Mouse (Mus musculus) forebrain, postnatal 0 days (tissue): ENCODE results near the gene Hs6st1. TPM values are rescaled to one million over a fixed set of nuclear protein-coding genes. Genes with fewer than 3 reads are reported as not detected.

Experiments
- ATAC-seq: fragments of 200-750 bp; cut with Nextera tagmentation; 2 replicates; pipeline ENCODE4 v1.8.0; 2017; ENCODE audit warnings: mild to moderate bottlenecking, moderate library complexity
- DNase-seq: peaks from one replicate; pipeline ENCODE4 v3.0.0-alpha.2; 2015
- H3K27ac ChIP-seq: fragments of 300-500 bp; sonication (generic); 2 replicates; pipeline ENCODE4 v1.5.1; 2014; ENCODE audit warnings: low read depth, mild to moderate bottlenecking, antibody characterized with exemption, low read length, moderate library complexity, mixed read lengths
- H3K27me3 ChIP-seq: fragments of 300-500 bp; sonication (generic); 2 replicates; pipeline ENCODE4 v1.6.1; 2014; ENCODE audit warnings: mild to moderate bottlenecking, low read length, mixed read lengths; ENCODE audit not compliant: insufficient read depth
- H3K36me3 ChIP-seq: fragments of 300-500 bp; sonication (generic); 2 replicates; pipeline ENCODE4 v1.6.1; 2014; ENCODE audit warnings: mild to moderate bottlenecking, moderate library complexity; ENCODE audit not compliant: insufficient read depth
- H3K4me1 ChIP-seq: fragments of 300-500 bp; sonication (generic); 2 replicates; pipeline ENCODE4 v1.6.1; 2014; ENCODE audit warnings: antibody characterized with exemption; ENCODE audit not compliant: insufficient read depth
- H3K4me2 ChIP-seq: fragments of 300-500 bp; sonication (generic); 2 replicates; pipeline ENCODE4 v1.6.1; 2014; ENCODE audit warnings: low read depth, mild to moderate bottlenecking, moderate library complexity
- H3K4me3 ChIP-seq: fragments of 300-500 bp; sonication (generic); 2 replicates; pipeline ENCODE4 v1.5.1; 2014; ENCODE audit warnings: low read depth, low read length, mixed read lengths
- H3K9ac ChIP-seq: fragments of 300-500 bp; sonication (generic); 2 replicates; pipeline ENCODE4 v1.6.1; 2014; ENCODE audit warnings: mild to moderate bottlenecking
- H3K9me3 ChIP-seq: fragments of 300-500 bp; sonication (generic); 2 replicates; pipeline ENCODE4 v1.6.1; 2016; ENCODE audit warnings: low read length
- CTCF ChIP-seq: sonication (generic); IDR thresholded peaks from 2 replicates; pipeline ENCODE4 v1.5.1; 2016; ENCODE audit warnings: antibody characterized with exemption, control low read depth, low read depth
- WGBS: fragments of 180-500 bp; shearing (Covaris S2); extraction: QIAGEN DNeasy Blood & Tissue Kit; methylation state at CpG from one replicate; pipeline ENCODE4 v1.1.7; 2014; 5-methylcytosine and 5-hydroxymethylcytosine counted together
- polyA plus RNA-seq: library from polyadenylated mRNA; unstranded; fragments of >200 nt; fragmentation: Nextera tagmentation; extraction: Ambion mirVana; gene quantifications from 2 replicates; pipeline ENCODE4 v1.2.1, GENCODE M21; 2015
- total RNA-seq: library from RNA; depleted of rRNA; stranded (reverse); fragments of >200 nt; gene quantifications from 2 replicates; pipeline ENCODE4 v1.2.3, GENCODE M21; 2014

The Hs6st1 gene
- total and polyA plus RNA-seq, 2 experiments from 2014 or later: 16.6 to 61.1 TPM

DNA sequence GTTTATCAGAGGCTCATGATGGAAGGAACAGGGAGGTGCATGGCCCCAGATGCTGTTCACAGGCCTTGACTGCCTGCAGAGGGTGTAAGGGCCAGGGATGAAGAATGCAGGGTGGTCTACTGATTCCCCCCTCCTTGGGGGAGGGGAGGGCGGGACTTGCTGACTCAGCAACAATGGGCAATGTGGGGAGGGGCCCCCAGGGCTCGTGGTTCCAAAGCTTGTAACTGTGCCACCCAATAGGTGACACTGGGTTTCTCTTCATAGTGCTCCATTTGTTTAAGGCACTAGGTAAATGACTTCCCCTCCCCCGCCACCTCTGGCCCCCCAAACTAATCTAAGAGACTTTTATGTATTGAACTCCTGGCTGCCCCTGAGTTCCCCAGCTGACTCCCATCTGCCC, 2.5 kb downstream of the Hs6st1 start:
- Histone ChIP-seq H3K4me3 (peak overlapping the region; percentile 81), H3K27me3 (no peaks in the 10 kb centered on the region), H3K36me3 (no peaks in the 10 kb centered on the region), H3K4me2 (peak overlapping the region; percentile 73), H3K4me1 (peaks cover 30% of the 10 kb centered on the region), H3K9me3 (no peaks in the 10 kb centered on the region), H3K9ac (peak overlapping the region; percentile 59; the same call in 1 of the 2 replicates), H3K27ac (no peak overlapping the region)
- DNase-seq (no peak), ATAC-seq (no peak)
- no peak for TF ChIP-seq CTCF
- 58% methylated on average over 3 of the region's 3 CpGs for whole genome bisulfite sequencing

DNA sequence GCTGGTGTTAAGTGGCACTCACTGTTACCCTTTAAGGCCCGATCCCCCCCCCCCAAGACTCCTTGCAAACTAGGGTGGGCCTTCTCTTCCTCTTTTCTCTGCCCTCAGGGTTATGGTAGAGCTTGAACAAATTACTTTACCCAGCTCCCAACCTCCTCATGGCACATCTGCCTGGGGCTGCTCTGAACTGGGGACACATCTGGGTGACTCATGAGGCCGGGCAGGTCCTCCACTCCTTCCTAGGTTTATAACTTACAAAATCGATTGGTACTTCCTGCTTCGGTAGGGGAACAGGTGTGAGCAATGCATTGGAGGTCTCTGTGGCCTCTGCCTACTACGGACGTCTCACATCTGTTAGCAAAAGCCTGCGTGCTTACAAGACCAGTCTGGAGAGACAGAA, 3.0 kb downstream of the Hs6st1 start:
- Histone ChIP-seq H3K27me3 (no peaks in the 10 kb centered on the region), H3K9ac (no peak overlapping the region), H3K4me1 (peaks cover 30% of the 10 kb centered on the region), H3K27ac (no peak overlapping the region), H3K4me3 (no peak overlapping the region), H3K9me3 (no peaks in the 10 kb centered on the region), H3K36me3 (no peaks in the 10 kb centered on the region), H3K4me2 (peak overlapping the region; percentile 73)
- no peak for TF ChIP-seq CTCF
- DNase-seq: no peak
- 83% methylated on average over 7 of the region's 7 CpGs for WGBS
- ATAC-seq: no peak

DNA sequence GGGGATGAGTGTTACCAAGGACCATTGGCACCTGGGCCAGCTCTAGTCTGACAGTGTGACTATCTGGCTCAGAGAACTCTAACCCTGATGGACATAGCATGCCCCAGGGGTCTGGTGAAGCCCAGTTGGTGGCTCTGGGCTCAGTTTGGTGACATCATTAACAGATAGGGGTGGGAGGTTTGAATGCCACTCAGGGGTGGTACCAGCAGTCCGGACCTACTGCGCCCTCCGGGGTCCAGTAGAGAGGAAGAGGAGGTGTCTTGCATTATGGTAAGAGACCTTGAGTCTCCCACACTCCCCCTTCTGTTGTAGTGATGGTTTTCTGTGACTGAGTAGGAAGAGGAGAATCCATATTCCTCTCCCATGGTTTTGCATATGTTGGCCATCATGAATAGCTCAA, 3.4 kb downstream of the Hs6st1 start:
- no peak overlapping the region for H3K4me3 ChIP-seq
- H3K27ac ChIP-seq: no peak overlapping the region
- ATAC-seq (no peak), DNase-seq (no peak)
- no peaks in the 10 kb centered on the region for H3K27me3 ChIP-seq
- H3K9ac ChIP-seq: no peak overlapping the region
- WGBS: 94% methylated on average over 3 of the region's 3 CpGs
- H3K4me1 ChIP-seq: peaks cover 30% of the 10 kb centered on the region
- no peak for TF ChIP-seq CTCF
- H3K9me3 ChIP-seq: no peaks in the 10 kb centered on the region
- no peaks in the 10 kb centered on the region for H3K36me3 ChIP-seq
- peak overlapping the region; percentile 73 for H3K4me2 ChIP-seq

DNA sequence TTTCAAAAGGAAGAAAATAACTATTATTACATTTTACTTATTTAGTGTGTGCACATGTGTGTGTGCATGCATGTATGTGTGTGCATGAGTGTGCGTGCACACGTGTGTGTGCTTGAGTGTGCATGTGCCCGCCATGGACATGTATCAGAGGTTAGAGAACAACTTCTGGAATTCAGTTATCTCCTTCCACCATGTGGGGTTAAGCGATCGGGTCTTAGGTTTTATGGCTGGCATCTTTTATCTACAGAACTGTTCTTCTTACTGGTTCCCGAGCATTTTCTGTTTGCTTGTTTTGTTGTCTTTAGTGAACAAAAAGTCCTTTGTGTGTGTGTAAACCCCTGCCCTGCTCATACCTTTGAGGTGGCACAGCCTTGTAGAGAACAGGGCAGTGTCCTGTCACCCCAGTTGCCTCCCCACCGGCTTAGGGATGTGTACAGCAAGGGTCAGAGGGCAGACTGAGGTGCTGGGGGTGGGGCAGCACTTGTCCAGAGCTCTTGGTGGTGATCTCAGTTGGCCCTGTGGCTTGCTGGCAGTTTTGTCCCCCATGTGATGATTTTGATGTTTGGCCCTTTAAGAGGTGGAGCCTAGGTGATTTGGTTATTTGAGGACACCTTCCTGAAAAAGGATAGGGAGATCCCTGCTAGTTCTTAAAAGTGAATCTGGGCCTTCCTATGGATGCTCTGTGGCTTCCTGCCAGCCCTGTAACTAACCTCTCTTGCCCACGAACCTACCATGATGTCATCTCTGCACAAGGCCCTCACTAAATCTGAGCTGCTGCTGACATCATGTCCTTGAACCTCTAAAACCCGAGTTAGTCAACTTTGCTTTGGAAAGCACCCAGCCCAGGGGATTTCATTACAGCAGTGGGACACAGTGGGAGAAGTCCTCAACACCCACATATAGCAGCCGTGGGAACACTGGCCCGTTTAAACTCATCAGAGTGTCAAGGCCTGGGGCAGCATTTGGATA, 4.7 kb downstream of the Hs6st1 start:
- H3K36me3 ChIP-seq: no peaks in the 10 kb centered on the region
- ATAC-seq: no peak
- H3K27ac ChIP-seq: no peak overlapping the region
- H3K27me3 ChIP-seq: no peaks in the 10 kb centered on the region
- no peaks in the 10 kb centered on the region for H3K9me3 ChIP-seq
- H3K4me2 ChIP-seq: peak overlapping the region; percentile 21
- H3K4me3 ChIP-seq: no peak overlapping the region
- 0 out of 2 replicates have a peak overlapping the region, but pooled peaks have one; percentile 6 for H3K9ac ChIP-seq
- 61% methylated on average over 11 of the region's 11 CpGs for WGBS
- no peak for DNase-seq
- H3K4me1 ChIP-seq: peaks cover 30% of the 10 kb centered on the region
- no peak for TF ChIP-seq CTCF

DNA sequence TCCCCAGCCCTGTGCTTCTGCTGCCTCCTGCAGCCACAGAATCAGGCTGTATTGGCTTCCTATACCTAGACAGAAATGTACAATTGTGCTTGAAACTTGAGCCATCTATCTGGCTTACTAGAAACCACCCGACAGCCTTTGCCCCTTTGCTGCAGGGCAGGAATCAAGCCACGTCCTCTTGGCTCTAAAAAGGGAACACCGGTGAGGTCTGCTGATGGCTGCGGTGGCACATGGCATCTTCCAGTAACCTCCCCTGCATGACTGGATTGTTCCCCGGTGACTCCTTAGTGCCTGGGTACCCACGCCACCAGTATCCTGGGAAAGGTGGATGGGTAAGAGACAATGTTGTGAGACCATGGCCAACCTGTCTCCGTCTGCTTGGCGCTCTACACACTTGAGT, 5.4 kb downstream of the Hs6st1 start:
- Histone ChIP-seq H3K36me3 (no peaks in the 10 kb centered on the region), H3K27me3 (no peaks in the 10 kb centered on the region), H3K27ac (no peak overlapping the region), H3K4me1 (peaks cover 30% of the 10 kb centered on the region), H3K9me3 (no peaks in the 10 kb centered on the region), H3K4me2 (peak overlapping the region; percentile 13; the same call in 1 of the 2 replicates), H3K4me3 (no peak overlapping the region), H3K9ac (no peak overlapping the region)
- DNase-seq (no peak), ATAC-seq (no peak)
- 88% methylated on average over 8 of the region's 8 CpGs for WGBS
- no peak for TF ChIP-seq CTCF

DNA sequence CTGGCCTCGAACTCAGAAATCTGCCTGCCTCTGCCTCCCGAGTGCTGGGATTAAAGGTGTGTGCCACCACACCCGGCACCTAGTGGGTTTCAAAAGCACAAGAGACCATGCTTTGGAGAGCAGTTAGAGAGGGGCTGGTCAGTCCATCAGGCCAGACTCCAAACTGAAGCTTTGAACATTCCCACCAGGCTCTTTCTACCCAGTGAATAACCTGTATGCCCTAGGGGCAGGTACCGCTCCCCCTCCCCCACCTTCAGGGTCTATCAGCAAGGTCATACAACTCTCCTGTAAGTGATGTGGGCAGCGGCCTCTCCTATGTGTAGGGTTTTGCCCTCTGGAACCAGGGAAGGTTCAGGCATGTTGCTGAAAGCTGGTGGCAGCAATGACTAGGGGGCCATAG, 6.0 kb downstream of the Hs6st1 start:
- no peak for TF ChIP-seq CTCF
- no peak for ATAC-seq
- H3K9ac ChIP-seq: no peak overlapping the region
- H3K4me2 ChIP-seq: no peak overlapping the region
- no peak overlapping the region for H3K4me3 ChIP-seq
- no peaks in the 10 kb centered on the region for H3K9me3 ChIP-seq
- no peak overlapping the region for H3K27ac ChIP-seq
- peaks cover 30% of the 10 kb centered on the region for H3K4me1 ChIP-seq
- no peaks in the 10 kb centered on the region for H3K36me3 ChIP-seq
- DNase-seq: no peak
- WGBS: 99% methylated on average over 5 of the region's 5 CpGs
- H3K27me3 ChIP-seq: no peaks in the 10 kb centered on the region

DNA sequence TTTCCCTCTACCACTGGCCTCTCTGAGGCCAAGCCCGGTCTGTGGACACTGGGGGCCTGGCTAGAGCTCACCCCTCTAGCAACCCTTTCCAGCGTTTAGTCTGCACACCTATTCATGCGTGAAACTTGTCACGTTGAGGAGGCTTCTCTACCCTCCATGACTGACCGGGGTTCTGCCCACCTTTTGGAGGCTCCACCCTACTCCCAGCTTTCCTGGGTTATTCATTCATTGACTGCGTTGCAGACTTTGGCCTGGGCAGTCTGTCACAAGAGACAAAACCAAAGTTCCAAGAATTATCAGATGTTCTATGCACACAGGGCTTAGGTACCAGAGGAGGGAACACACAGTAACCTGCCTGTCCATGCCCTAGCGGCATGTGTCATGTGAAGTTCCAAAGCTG, 6.8 kb downstream of the Hs6st1 start:
- WGBS: 84% methylated on average over 7 of the region's 7 CpGs
- Histone ChIP-seq H3K27me3 (no peaks in the 10 kb centered on the region), H3K4me3 (no peak overlapping the region), H3K27ac (no peak overlapping the region), H3K36me3 (no peaks in the 10 kb centered on the region), H3K4me1 (peaks cover 30% of the 10 kb centered on the region), H3K9me3 (no peaks in the 10 kb centered on the region), H3K4me2 (no peak overlapping the region), H3K9ac (no peak overlapping the region)
- ATAC-seq (no peak), DNase-seq (no peak)
- no peak for TF ChIP-seq CTCF
